In the genomic region with DNA sequence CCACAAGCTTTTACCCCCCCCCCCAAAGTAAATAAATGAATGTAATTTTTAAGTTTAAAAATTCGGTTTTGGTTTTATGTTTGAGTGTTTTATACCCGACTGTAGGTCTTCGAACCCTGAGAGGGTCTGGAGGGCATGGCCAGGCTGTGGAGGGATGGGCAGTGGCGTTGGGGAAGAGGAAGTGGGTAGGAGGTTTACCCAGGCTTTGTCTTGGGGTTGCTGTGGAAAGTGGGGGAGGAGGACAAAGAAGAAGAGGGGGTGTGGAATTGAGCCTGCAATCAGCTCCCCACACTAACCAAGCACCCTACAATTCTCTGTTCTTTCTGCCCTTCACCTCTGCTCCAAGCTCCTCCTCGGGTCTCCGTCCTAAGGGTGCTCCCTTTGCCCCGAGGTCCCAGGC, we compare ENCODE assay signal across 27 mouse cellular contexts. TPM values are rescaled to one million over a fixed set of nuclear protein-coding genes. Genes with fewer than 3 reads are reported as not detected.
A peak's percentile ranks its signal among the peaks of the same experiment; 100 is the strongest.
DNase-seq lines count a peak whose midpoint lies in the region; ATAC-seq and TF ChIP-seq lines count a peak whose summit lies in the region.
"Had no signal": no experiment of that assay in that cellular context is flagged by ENCODE, and none has a peak within 500 bp of the region (broad histone marks: within the 10 kb centered on the region; RNA-seq: fewer than 3 reads in every experiment).

No protein-coding gene starts in this region.

- no peak overlapping the region for H3K9ac ChIP-seq in heart, embryonic 12.5 days
- no peak overlapping the region for H3K9ac ChIP-seq in intestine, embryonic 15.5 days
- H3K9ac ChIP-seq: embryonic facial prominence, embryonic 12.5 days; forebrain, embryonic 13.5 days; forebrain, embryonic 15.5 days had no signal

- TF ChIP-seq CTCF in testis, adult 2 months (IDR thresholded peaks at IDR 0.05; ENCODE audit: control insufficient read depth, insufficient read depth, insufficient replicate concordance, low read depth, low read length), result no peak

- H3K9me3 ChIP-seq in heart, embryonic 12.5 days (replicated peaks), result no peaks in the 10 kb centered on the region
- H3K9me3 ChIP-seq in intestine, embryonic 15.5 days, result no peaks in the 10 kb centered on the region
- H3K9me3 ChIP-seq: embryonic facial prominence, embryonic 10.5 days; embryonic facial prominence, embryonic 12.5 days; forebrain, embryonic 13.5 days; forebrain, embryonic 15.5 days had no signal

- H3K4me3 ChIP-seq in heart, embryonic 12.5 days, result no peak overlapping the region
- peak overlapping the region; percentile 57 for H3K4me3 ChIP-seq in testis, adult 2 months (ENCODE audit: control insufficient read depth, low read depth, low read length)
- no peak overlapping the region for H3K4me3 ChIP-seq in intestine, embryonic 15.5 days (replicated peaks)
- H3K4me3 ChIP-seq: embryonic facial prominence, embryonic 10.5 days; embryonic facial prominence, embryonic 12.5 days; forebrain, embryonic 13.5 days; forebrain, embryonic 15.5 days had no signal

- 83% methylated on average over 7 of the region's 7 CpGs for WGBS in heart, embryonic 12.5 days
- 87% methylated on average over 7 of the region's 7 CpGs for WGBS in intestine, embryonic 15.5 days

- DNase-seq in heart, adult 11 months, result peak; percentile 62
- DNase-seq in testis, postnatal 14 days (ENCODE audit: low spot score), result no peak
- no peak for DNase-seq in retina, postnatal 1 day
- DNase-seq: adrenal gland, adult 2 months; adrenal gland, postnatal 10 days; adrenal gland, postnatal 25 days; cerebellum, adult 11 months; cerebellum, adult 18-20 months; cerebellum, adult 8-10 months; cerebellum, adult 9-11 months; cerebellum, postnatal 14 days; cerebellum, postnatal 36 days had no signal

- no peaks in the 10 kb centered on the region for H3K4me1 ChIP-seq in heart, embryonic 12.5 days (replicated peaks)
- no peaks in the 10 kb centered on the region; the same call in 1 of the 2 replicates for H3K4me1 ChIP-seq in testis, adult 2 months (ENCODE audit: control insufficient read depth, insufficient read depth, low read length)
- H3K4me1 ChIP-seq in intestine, embryonic 15.5 days (replicated peaks), result no peaks in the 10 kb centered on the region
- H3K4me1 ChIP-seq: embryonic facial prominence, embryonic 10.5 days; embryonic facial prominence, embryonic 12.5 days; forebrain, embryonic 13.5 days; forebrain, embryonic 15.5 days had no signal

- ATAC-seq in heart, embryonic 12.5 days (ENCODE audit: insufficient number of reproducible peaks, low FRiP score), result no peak
- peak; percentile 60 for ATAC-seq in granulocyte monocyte progenitor cell, adult 5-6 weeks (replicated peaks; ENCODE audit: poor library complexity, severe bottlenecking)
- ATAC-seq in intestine, embryonic 15.5 days, result no peak
- ATAC-seq: forebrain, embryonic 13.5 days; forebrain, embryonic 15.5 days had no signal

- no peaks in the 10 kb centered on the region for H3K36me3 ChIP-seq in heart, embryonic 12.5 days
- no peaks in the 10 kb centered on the region for H3K36me3 ChIP-seq in testis, adult 2 months (ENCODE audit: control insufficient read depth, insufficient read depth, low read length)
- H3K36me3 ChIP-seq in intestine, embryonic 15.5 days, result no peaks in the 10 kb centered on the region
- H3K36me3 ChIP-seq: embryonic facial prominence, embryonic 10.5 days; embryonic facial prominence, embryonic 12.5 days; forebrain, embryonic 15.5 days had no signal

- H3K27ac ChIP-seq in heart, embryonic 12.5 days (ENCODE audit: poor library complexity, severe bottlenecking), result no peak overlapping the region
- no peak overlapping the region for H3K27ac ChIP-seq in testis, adult 2 months (ENCODE audit: control insufficient read depth, insufficient read depth, low read depth, low read length)
- H3K27ac ChIP-seq in intestine, embryonic 15.5 days, result no peak overlapping the region
- H3K27ac ChIP-seq: embryonic facial prominence, embryonic 10.5 days; embryonic facial prominence, embryonic 12.5 days; forebrain, embryonic 13.5 days; forebrain, embryonic 15.5 days had no signal

- no peak for TF ChIP-seq POLR2A in testis, adult 2 months (IDR thresholded peaks at IDR 0.05; ENCODE audit: control insufficient read depth, low read depth, low read length)

- no peak overlapping the region for H3K4me2 ChIP-seq in heart, embryonic 12.5 days
- no peak overlapping the region for H3K4me2 ChIP-seq in intestine, embryonic 15.5 days (replicated peaks)
- H3K4me2 ChIP-seq: embryonic facial prominence, embryonic 12.5 days; forebrain, embryonic 13.5 days; forebrain, embryonic 15.5 days had no signal

- H3K27me3 ChIP-seq in heart, embryonic 12.5 days (replicated peaks), result peaks cover 68% of the 10 kb centered on the region
- H3K27me3 ChIP-seq in testis, adult 2 months (ENCODE audit: control insufficient read depth, insufficient read depth, low read length), result no peaks in the 10 kb centered on the region
- H3K27me3 ChIP-seq in intestine, embryonic 15.5 days (replicated peaks), result 0 out of 2 replicates have a peak, but pooled peaks cover 6% of the 10 kb centered on the region

RNA-seq across cellular contexts. Expression of a gene that starts 11.3 kb away (rescaled TPM):
- polyA plus RNA-seq in heart, embryonic 12.5 days (2016; fragmentation: Nextera tagmentation; extraction: Ambion mirVana), result not detected in 2 replicates
- 3,148 and 3,520 TPM in 2 replicates for polyA plus RNA-seq in testis, adult 2 months (2012; rRNA removed)
- total RNA-seq in granulocyte monocyte progenitor cell, adult 5-6 weeks (2014; fragmentation: Nextera tagmentation), result not detected in 2 replicates
- not detected in 2 replicates for total RNA-seq in granulocyte monocyte progenitor cell, adult 5-6 weeks (2017)
- polyA plus RNA-seq in intestine, embryonic 15.5 days (2015; fragmentation: Nextera tagmentation; extraction: Ambion mirVana), result not detected in 2 replicates
- total RNA-seq: adrenal gland, adult 2 months; adrenal gland, postnatal 10 days; adrenal gland, postnatal 25 days; adrenal gland, postnatal 4 days; MEL had no signal
- polyA plus RNA-seq: adrenal gland, adult 2 months; C2C12; cortical plate, adult 2 months; embryonic facial prominence, embryonic 10.5 days; embryonic facial prominence, embryonic 12.5 days; embryonic facial prominence, embryonic 14.5 days; forebrain, embryonic 11.5 days; forebrain, embryonic 13.5 days; forebrain, embryonic 15.5 days had no signal

RNA-seq across cellular contexts. Expression of a gene that starts 15.4 kb away (rescaled TPM):
- not detected in 2 replicates for polyA plus RNA-seq in heart, embryonic 12.5 days (2016; fragmentation: Nextera tagmentation; extraction: Ambion mirVana)
- 29.1 and 29.8 TPM in 2 replicates for polyA plus RNA-seq in testis, adult 2 months (2012; rRNA removed)
- total RNA-seq in granulocyte monocyte progenitor cell, adult 5-6 weeks (2014; fragmentation: Nextera tagmentation), result not detected in 2 replicates
- 0.26 TPM in 1 of 2 replicates, not detected in the other for total RNA-seq in granulocyte monocyte progenitor cell, adult 5-6 weeks (2017)
- polyA plus RNA-seq in intestine, embryonic 15.5 days (2015; fragmentation: Nextera tagmentation; extraction: Ambion mirVana), result not detected in 2 replicates
- total RNA-seq: adrenal gland, adult 2 months; adrenal gland, postnatal 10 days; adrenal gland, postnatal 25 days; adrenal gland, postnatal 4 days had no signal
- polyA plus RNA-seq: adrenal gland, adult 2 months; brain, embryonic 14.5 days; C2C12; cortical plate, adult 2 months; embryonic facial prominence, embryonic 10.5 days; forebrain, embryonic 11.5 days; forebrain, embryonic 15.5 days had no signal

RNA-seq across cellular contexts. Expression of a gene that starts 26.0 kb away (rescaled TPM):
- polyA plus RNA-seq in heart, embryonic 12.5 days (2016; fragmentation: Nextera tagmentation; extraction: Ambion mirVana), result 99.8 and 109 TPM in 2 replicates
- 53.2 and 55.4 TPM in 2 replicates for polyA plus RNA-seq in testis, adult 2 months (2012; rRNA removed)
- total RNA-seq in granulocyte monocyte progenitor cell, adult 5-6 weeks (2014; fragmentation: Nextera tagmentation), result 95.5 and 132 TPM in 2 replicates
- total RNA-seq in granulocyte monocyte progenitor cell, adult 5-6 weeks (2017), result 63.5 and 86.2 TPM in 2 replicates
- polyA plus RNA-seq in intestine, embryonic 15.5 days (2015; fragmentation: Nextera tagmentation; extraction: Ambion mirVana), result 124 and 127 TPM in 2 replicates

RNA-seq across cellular contexts. Expression of a gene that starts 26.1 kb away (rescaled TPM):
- polyA plus RNA-seq in heart, embryonic 12.5 days (2016; fragmentation: Nextera tagmentation; extraction: Ambion mirVana), result 1.2 and 1.6 TPM in 2 replicates
- 1,462 and 1,528 TPM in 2 replicates for polyA plus RNA-seq in testis, adult 2 months (2012; rRNA removed)
- total RNA-seq in granulocyte monocyte progenitor cell, adult 5-6 weeks (2014; fragmentation: Nextera tagmentation), result 1.2 TPM in 1 of 2 replicates, not detected in the other
- 0.67 TPM in 1 of 2 replicates, not detected in the other for total RNA-seq in granulocyte monocyte progenitor cell, adult 5-6 weeks (2017)
- 1.3 and 1.6 TPM in 2 replicates for polyA plus RNA-seq in intestine, embryonic 15.5 days (2015; fragmentation: Nextera tagmentation; extraction: Ambion mirVana)

RNA-seq across cellular contexts. Expression of a gene that starts 34.2 kb away (rescaled TPM):
- polyA plus RNA-seq in heart, embryonic 12.5 days (2016; fragmentation: Nextera tagmentation; extraction: Ambion mirVana), result 0.68 and 0.79 TPM in 2 replicates
- polyA plus RNA-seq in testis, adult 2 months (2012; rRNA removed), result 1.7 and 3.1 TPM in 2 replicates
- total RNA-seq in granulocyte monocyte progenitor cell, adult 5-6 weeks (2014; fragmentation: Nextera tagmentation), result 2.5 and 3.7 TPM in 2 replicates
- total RNA-seq in granulocyte monocyte progenitor cell, adult 5-6 weeks (2017), result 4.4 and 4.8 TPM in 2 replicates
- polyA plus RNA-seq in intestine, embryonic 15.5 days (2015; fragmentation: Nextera tagmentation; extraction: Ambion mirVana), result 7.2 and 8.0 TPM in 2 replicates

Comparison
In these comparisons a context has a peak if more than half of its experiments do, and no peak if none do; other contexts are left out.
1. RNA of a gene that starts 11.3 kb away (polyA plus RNA-seq): 3,148 to 3,520 TPM in testis, adult 2 months; not detected in heart, embryonic 12.5 days and not detected in intestine, embryonic 15.5 days; every median in the first group is over 1,000 times any median in the second.
2. RNA of a gene that starts 15.4 kb away (polyA plus RNA-seq): 29.1 to 29.8 TPM in testis, adult 2 months; not detected in heart, embryonic 12.5 days and not detected in intestine, embryonic 15.5 days; every median in the first group is over 10 times any median in the second.